Mouse (Mus musculus): ENCODE data around the gene Gm20388. TPM values are rescaled to one million over a fixed set of nuclear protein-coding genes. Genes with fewer than 3 reads are reported as not detected.

Gm20388 gene
- polyA plus RNA-seq, 1 experiment from 2014 or later, result 1.7 TPM

GRCm38 (mm10) chr8:120289191-120289590 lies 378.6 kb downstream of the Gm20388 start:
- H3K27ac ChIP-seq, result peak overlapping the region; percentile 83
- peaks cover 94% of the 10 kb centered on the region for H3K4me1 ChIP-seq (replicated peaks)
- H3K4me3 ChIP-seq, result no peak overlapping the region
- DNase-seq (ENCODE audit: low spot score), result no peak
- peaks cover 55% of the 10 kb centered on the region for H3K27me3 ChIP-seq (ENCODE audit: insufficient read depth, poor library complexity, severe bottlenecking)
- H3K9me3 ChIP-seq, result no peaks in the 10 kb centered on the region
- WGBS, result 86% methylated on average over 7 of the region's 7 CpGs
- no peaks in the 10 kb centered on the region for H3K36me3 ChIP-seq

- no peak for DNase-seq (ENCODE audit: low spot score)
- peak overlapping the region; percentile 83 for H3K27ac ChIP-seq
- H3K27me3 ChIP-seq (ENCODE audit: insufficient read depth, poor library complexity, severe bottlenecking), result peaks cover 59% of the 10 kb centered on the region
- 39% methylated on average over 10 of the region's 10 CpGs for WGBS
- no peak overlapping the region for H3K4me3 ChIP-seq
- no peaks in the 10 kb centered on the region for H3K9me3 ChIP-seq
- H3K36me3 ChIP-seq, result no peaks in the 10 kb centered on the region
- peaks cover 94% of the 10 kb centered on the region for H3K4me1 ChIP-seq (replicated peaks)
Observed at GRCm38 (mm10) chr8:120289698-120290181, 379.1 kb downstream of the Gm20388 start.

DNA sequence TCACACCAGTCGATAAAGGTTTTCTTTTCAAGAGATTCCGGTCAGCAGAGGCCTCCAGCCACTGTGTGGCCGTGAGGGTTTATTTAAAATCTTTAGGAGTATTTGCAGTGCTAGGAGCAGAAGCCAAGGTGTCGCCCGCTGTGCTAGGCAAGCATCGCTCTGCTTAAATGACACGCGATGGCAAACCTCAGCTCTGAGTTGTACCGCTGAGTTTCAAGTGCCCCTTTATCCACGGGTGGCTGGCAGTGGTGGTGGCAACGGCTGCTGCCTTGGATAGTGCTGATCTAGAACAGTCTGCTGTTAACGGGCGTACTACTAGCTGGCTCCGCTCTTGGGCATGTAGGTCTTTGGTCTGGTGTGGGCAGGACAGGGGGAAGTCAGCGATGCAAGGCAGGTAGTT lies 380.0 kb downstream of the Gm20388 start:
- Histone ChIP-seq H3K27me3 (ENCODE audit: insufficient read depth, poor library complexity, severe bottlenecking) (peaks cover 57% of the 10 kb centered on the region), H3K4me3 (no peak overlapping the region), H3K27ac (peak overlapping the region; percentile 83), H3K9me3 (no peaks in the 10 kb centered on the region), H3K4me1 (replicated peaks) (peaks cover 94% of the 10 kb centered on the region), H3K36me3 (no peaks in the 10 kb centered on the region)
- WGBS, result 71% methylated on average over 15 of the region's 15 CpGs
- no peak for DNase-seq (ENCODE audit: low spot score)

- no peaks in the 10 kb centered on the region for H3K36me3 ChIP-seq
- no peak overlapping the region for H3K4me3 ChIP-seq
- WGBS, result 83% methylated on average over 9 of the region's 9 CpGs
- peaks cover 50% of the 10 kb centered on the region for H3K27me3 ChIP-seq (ENCODE audit: insufficient read depth, poor library complexity, severe bottlenecking)
- DNase-seq (ENCODE audit: low spot score), result no peak
- peak overlapping the region; percentile 89 for H3K27ac ChIP-seq
- H3K4me1 ChIP-seq (replicated peaks), result peaks cover 94% of the 10 kb centered on the region
- no peaks in the 10 kb centered on the region for H3K9me3 ChIP-seq
Observed at GRCm38 (mm10) chr8:120291650-120292049, 381.0 kb downstream of the Gm20388 start.

GRCm38 (mm10) chr8:120292316-120293107 lies 381.9 kb downstream of the Gm20388 start:
- Histone ChIP-seq H3K4me3 (peak overlapping the region; percentile 29), H3K27me3 (ENCODE audit: insufficient read depth, poor library complexity, severe bottlenecking) (peaks cover 53% of the 10 kb centered on the region), H3K36me3 (no peaks in the 10 kb centered on the region), H3K9me3 (no peaks in the 10 kb centered on the region), H3K27ac (peak overlapping the region; percentile 89), H3K4me1 (replicated peaks) (peaks cover 100% of the 10 kb centered on the region)
- DNase-seq (ENCODE audit: low spot score), result no peak
- 50% methylated on average over 8 of the region's 8 CpGs for WGBS

- H3K27ac ChIP-seq, result peak overlapping the region; percentile 89
- DNase-seq (ENCODE audit: low spot score), result no peak
- peaks cover 53% of the 10 kb centered on the region for H3K27me3 ChIP-seq (ENCODE audit: insufficient read depth, poor library complexity, severe bottlenecking)
- no peaks in the 10 kb centered on the region for H3K9me3 ChIP-seq
- peak overlapping the region; percentile 29; the same call in 1 of the 2 replicates for H3K4me3 ChIP-seq
- WGBS, result 18% methylated on average over 18 of the region's 18 CpGs
- peaks cover 100% of the 10 kb centered on the region for H3K4me1 ChIP-seq (replicated peaks)
- H3K36me3 ChIP-seq, result no peaks in the 10 kb centered on the region
Observed at GRCm38 (mm10) chr8:120293421-120294357, 383.0 kb downstream of the Gm20388 start.

- peaks cover 56% of the 10 kb centered on the region for H3K27me3 ChIP-seq (ENCODE audit: insufficient read depth, poor library complexity, severe bottlenecking)
- 13% methylated on average over 17 of the region's 17 CpGs for WGBS
- H3K27ac ChIP-seq, result peak overlapping the region; percentile 89
- peak; percentile 74 for DNase-seq (ENCODE audit: low spot score)
- peaks cover 97% of the 10 kb centered on the region for H3K4me1 ChIP-seq (replicated peaks)
- H3K36me3 ChIP-seq, result no peaks in the 10 kb centered on the region
- H3K4me3 ChIP-seq, result peak overlapping the region; percentile 32
- H3K9me3 ChIP-seq, result no peaks in the 10 kb centered on the region
Observed at GRCm38 (mm10) chr8:120294982-120295870, 384.6 kb downstream of the Gm20388 start.

DNA sequence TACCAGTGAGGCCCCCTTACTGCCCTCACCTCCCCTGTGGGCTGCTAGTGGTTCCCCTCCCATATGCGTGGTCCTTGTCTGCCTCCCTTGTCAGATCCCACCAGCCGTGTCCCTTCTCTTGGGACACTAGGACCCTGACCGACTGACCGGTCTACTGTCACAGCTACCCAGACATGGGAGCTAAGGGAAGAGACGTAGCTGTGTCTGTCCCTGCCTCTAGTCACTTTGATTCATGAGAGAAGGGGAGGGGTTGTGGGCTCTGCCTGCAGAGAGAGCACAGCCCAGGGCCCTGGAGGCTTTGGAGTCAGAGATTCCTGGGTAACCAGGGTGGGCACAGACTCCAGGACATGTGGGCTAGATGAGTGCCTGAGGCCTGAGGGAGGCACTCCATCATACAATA lies 386.4 kb downstream of the Gm20388 start:
- no peak for DNase-seq (ENCODE audit: low spot score)
- Histone ChIP-seq H3K4me1 (replicated peaks) (peaks cover 90% of the 10 kb centered on the region), H3K27ac (peak overlapping the region; percentile 89), H3K9me3 (no peaks in the 10 kb centered on the region), H3K36me3 (no peaks in the 10 kb centered on the region), H3K4me3 (0 out of 2 replicates have a peak overlapping the region, but pooled peaks have one; percentile 9), H3K27me3 (ENCODE audit: insufficient read depth, poor library complexity, severe bottlenecking) (peaks cover 56% of the 10 kb centered on the region)
- WGBS, result 30% methylated on average over 5 of the region's 5 CpGs

- peak; percentile 78 for DNase-seq (ENCODE audit: low spot score)
- peak overlapping the region; percentile 20 for H3K4me3 ChIP-seq
- peak overlapping the region; percentile 88 for H3K27ac ChIP-seq
- H3K4me1 ChIP-seq (replicated peaks), result peaks cover 87% of the 10 kb centered on the region
- H3K9me3 ChIP-seq, result no peaks in the 10 kb centered on the region
- 29% methylated on average over 22 of the region's 22 CpGs for WGBS
- peaks cover 56% of the 10 kb centered on the region for H3K27me3 ChIP-seq (ENCODE audit: insufficient read depth, poor library complexity, severe bottlenecking)
- no peaks in the 10 kb centered on the region for H3K36me3 ChIP-seq
Observed at GRCm38 (mm10) chr8:120298601-120299532, 388.2 kb downstream of the Gm20388 start.

- 3% methylated on average over 13 of the region's 13 CpGs for WGBS
- Histone ChIP-seq H3K4me3 (peak overlapping the region; percentile 20), H3K27me3 (ENCODE audit: insufficient read depth, poor library complexity, severe bottlenecking) (peaks cover 62% of the 10 kb centered on the region)
Observed at GRCm38 (mm10) chr8:120300601-120301141, 390.0 kb downstream of the Gm20388 start.

More at GRCm38 (mm10) chr8:120300601-120301141, 390.0 kb downstream of the Gm20388 start:
- Histone ChIP-seq H3K36me3 (no peaks in the 10 kb centered on the region), H3K27ac (peak overlapping the region; percentile 84), H3K4me1 (replicated peaks) (peaks cover 87% of the 10 kb centered on the region), H3K9me3 (no peaks in the 10 kb centered on the region)
- DNase-seq (ENCODE audit: low spot score), result peak; percentile 79

Measured in hindbrain, embryonic 10.5 days (tissue).